Mouse (Mus musculus) heart, postnatal 10 days (tissue): ENCODE results near the gene Fmod. TPM values are rescaled to one million over a fixed set of nuclear protein-coding genes. Genes with fewer than 3 reads are reported as not detected.

Source experiments
- DNase-seq, 2 experiments: peaks; one replicate each; pipeline ENCODE4 v3.0.0; 2021
- intact Hi-C: fragments of 180-260 bp; cut with DNase I; formaldehyde crosslinking; loops from one replicate; pipeline ENCODE4 v1.15.1; 2025
- total RNA-seq, 2 experiments: library from RNA; stranded (reverse); gene quantifications; 2 replicates each; pipeline ENCODE4 v1.2.3; 2021

Fmod gene
- total RNA-seq, 2 experiments from 2014 or later, result 18.1 to 25.8 TPM

DNA sequence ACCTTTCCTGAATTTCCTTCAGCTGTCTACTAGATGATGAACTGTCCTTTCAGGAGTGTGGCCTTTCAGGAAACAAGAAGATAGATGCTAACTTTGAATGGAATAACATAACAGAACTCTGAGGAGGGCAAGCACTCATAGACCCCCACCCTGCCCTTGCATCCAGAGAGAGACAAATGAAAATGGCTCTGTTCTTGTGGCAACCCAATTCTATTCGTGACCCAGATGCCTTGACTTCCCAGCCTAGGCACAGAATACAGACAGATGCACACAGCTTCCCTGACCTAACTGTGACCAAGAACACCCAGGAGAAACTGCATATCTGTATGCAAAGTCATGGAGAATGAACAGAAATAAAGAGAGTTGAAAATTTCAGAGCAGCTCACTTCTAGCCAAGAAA is 36.6 kb downstream of the Fmod start:
- no peak for DNase-seq
- intact Hi-C loops, result no loop called here

DNA sequence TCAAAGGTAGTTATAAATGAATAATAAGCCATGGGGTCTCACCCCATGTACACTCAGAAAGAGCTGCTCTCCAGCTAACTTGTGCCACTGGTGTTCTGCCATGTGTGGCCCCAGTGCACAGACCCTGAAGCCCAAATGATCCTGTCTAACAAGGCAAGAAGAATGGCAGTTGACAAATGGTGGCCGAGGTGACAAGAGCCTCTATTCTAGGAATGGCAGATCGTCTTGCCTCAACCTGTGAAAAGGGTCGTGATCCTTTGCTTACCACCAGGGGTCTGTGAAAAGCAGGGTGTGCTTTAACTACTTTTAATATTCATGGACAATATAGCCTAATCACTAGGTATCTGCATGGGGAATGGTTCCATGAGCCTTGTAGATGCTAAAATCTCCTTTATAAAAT is 37.1 kb downstream of the Fmod start:
- DNase-seq, result no peak
- intact Hi-C loops, result no loop called here

DNA sequence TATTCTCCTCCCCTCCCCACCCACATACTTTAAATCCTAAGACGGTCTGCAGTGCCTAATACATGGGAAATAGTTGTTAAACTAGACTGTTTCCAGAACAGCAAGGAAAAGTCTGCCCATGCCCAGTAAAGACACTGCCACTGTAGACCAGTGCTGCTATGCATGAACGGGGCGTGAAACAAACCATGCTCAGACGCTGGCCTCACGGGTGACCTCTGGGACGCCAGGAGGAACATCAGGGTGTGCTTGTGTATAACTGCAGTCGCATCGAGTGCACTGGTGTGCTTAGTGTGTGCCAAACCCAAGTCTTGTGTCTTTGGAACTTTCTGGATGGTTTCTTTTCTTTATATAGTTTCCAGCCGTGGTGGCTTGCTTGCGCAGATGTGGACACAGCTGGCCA is 37.6 kb downstream of the Fmod start:
- DNase-seq, result no peak
- intact Hi-C loops, result no loop called here

DNA sequence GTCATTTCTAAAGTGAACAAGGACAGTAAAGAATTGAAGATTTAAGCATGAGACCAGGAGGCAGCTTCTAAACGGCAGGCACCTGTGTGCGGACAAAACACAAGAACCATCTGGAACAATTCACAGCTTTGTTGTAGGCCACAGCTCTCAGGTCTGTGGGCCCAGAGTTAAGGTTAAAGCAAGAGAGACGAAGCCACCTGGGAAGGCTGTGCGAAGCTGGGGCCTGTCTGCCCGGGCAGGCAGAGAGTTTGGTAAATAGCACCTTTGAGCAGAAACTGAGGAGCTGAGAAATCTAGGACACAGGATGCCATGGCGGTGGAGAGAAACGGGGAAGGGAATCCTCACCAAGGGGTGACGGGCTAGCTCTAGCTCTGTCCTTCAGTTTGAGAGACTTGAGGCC is 38.5 kb downstream of the Fmod start:
- intact Hi-C loops, result no loop called here
- DNase-seq, result no peak

DNA sequence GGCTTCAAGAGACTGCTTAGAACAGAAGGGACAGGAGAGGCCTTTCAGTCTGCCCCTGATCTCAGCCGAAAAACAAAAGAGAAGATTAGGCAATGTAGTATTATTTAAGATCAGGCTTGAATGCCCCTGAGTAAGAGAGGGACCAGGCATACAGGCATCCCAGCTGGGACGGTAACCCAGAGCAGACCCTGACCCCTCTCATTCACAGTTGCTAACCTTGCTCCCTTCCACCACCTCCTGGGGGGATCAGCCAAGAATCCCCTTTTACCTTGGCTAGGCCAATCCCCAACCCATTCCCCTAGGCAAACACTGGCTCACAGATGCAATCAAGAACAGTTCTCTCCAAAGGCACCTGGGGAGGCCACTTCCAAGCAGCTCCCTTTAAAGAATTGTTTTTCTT is 39.7 kb downstream of the Fmod start:
- intact Hi-C loops, result loop anchor here (2.0 kb wide), 1 partner anchor 14 kb away; no protein-coding TSS in a partner anchor
- DNase-seq, result no peak

DNA sequence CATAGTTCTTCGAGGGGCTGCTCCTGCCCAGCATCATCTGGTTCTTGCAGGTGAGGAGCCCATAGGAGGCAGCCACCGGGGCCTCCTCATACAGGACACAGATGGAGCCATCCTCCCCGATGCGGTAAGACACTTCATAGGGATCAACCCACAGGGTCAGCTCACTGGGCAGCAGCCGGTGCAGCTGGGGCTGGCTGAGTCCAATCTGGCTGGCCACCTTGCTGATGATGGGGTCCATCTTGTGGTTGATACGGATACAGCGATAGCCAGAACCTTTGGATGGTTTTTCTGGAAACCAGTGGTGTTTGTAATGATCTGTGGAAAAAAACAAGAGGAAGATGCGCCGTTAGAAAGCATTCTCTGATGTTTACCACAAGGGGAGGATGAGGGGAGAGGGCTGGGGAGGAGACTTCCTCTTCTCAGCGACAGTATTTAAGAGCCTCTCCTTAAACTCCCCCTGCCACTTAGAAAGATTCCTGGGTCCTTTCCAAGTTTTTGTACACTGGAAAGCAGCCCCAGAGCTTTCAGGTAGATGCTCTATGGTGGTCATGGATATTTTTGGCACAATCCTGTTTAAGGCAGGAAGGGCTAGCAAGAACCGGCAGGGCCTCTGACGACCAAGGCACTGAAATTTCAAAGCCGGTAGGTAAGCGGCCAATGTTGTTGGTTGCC is 40.5 kb downstream of the Fmod start:
- intact Hi-C loops, result loop anchor here (2.0 kb wide), 1 partner anchor 15 kb away; no protein-coding TSS in a partner anchor
- no peak for DNase-seq

DNA sequence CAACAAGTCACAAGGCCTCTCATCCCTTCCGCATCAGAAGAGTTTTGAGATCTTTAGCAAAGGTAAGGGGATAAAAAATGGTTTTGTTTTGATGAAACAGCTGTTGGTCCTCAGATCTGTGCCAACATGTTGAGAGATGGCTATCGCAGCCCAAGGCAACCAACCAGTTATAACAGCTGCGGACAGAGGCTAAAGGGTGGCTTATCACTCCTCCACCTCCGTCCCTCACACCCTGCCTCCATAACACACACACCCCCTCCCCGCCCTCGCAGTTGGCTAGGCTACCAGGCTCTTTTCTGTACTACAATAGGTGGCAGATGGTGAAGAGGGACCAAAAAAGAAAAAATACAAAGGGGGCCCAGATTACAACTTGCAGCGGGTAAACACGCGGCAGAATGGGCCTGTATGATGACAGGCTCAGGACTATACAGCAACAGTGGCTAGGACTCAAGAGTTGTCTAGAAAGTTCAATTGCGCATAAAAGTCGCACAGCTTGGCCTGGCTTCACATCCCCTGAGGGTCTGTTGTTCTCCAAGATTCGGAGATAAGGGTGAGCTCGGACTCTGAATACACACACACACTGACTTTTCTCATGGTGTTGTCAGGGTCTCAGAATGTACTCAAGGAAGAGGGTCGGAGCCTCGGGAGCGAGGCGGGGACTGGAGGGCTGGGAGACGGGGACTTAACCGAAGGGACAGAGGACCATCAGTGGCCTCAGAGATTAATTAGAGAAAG is 41.2 kb downstream of the Fmod start:
- peak; percentile 56 to 59 for DNase-seq
- intact Hi-C loops, result no loop called here

DNA sequence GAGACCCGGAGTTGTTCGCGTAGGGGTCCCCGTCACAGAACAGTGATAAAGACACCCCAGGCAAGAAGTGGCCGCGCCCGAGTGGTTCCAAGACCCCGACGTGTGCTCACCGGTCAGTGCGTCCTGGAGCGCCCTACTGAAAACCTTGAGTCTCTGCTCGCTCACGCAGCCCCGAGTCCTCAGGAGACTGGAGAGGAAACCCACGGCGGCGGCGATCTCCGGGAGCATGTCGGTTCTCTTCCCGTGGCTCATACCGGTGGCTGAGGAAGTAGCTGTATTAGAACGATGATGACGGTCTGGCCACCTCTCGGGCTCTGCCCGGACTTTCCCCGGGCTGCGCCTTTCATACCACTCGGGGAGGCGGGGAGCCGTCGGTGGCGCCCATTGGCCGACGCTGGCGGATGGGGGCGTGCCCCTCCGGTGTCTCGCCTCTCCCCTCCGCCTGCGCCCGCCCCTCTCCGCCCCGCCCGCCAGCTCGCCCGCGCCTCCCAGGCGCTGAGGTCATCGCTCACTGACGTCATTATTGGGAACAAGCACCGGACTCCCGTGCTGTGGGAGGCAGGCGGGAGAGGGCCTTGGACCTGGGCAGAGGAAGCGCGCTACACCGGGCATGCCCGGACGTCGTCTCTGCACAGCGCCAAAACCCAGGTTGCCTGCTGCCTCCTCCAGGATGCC is 41.9 kb downstream of the Fmod start, which contains the start of gene Btg2:
Gene Btg2 (minus strand): TSS at position 319 of the 675 bp plus-strand sequence.
- DNase-seq, result peak; percentile 97 to 98
- intact Hi-C loops, result loop anchor here (1.0 kb wide), 2 partner anchors 14 to 20 kb away; no protein-coding TSS in a partner anchor

DNA sequence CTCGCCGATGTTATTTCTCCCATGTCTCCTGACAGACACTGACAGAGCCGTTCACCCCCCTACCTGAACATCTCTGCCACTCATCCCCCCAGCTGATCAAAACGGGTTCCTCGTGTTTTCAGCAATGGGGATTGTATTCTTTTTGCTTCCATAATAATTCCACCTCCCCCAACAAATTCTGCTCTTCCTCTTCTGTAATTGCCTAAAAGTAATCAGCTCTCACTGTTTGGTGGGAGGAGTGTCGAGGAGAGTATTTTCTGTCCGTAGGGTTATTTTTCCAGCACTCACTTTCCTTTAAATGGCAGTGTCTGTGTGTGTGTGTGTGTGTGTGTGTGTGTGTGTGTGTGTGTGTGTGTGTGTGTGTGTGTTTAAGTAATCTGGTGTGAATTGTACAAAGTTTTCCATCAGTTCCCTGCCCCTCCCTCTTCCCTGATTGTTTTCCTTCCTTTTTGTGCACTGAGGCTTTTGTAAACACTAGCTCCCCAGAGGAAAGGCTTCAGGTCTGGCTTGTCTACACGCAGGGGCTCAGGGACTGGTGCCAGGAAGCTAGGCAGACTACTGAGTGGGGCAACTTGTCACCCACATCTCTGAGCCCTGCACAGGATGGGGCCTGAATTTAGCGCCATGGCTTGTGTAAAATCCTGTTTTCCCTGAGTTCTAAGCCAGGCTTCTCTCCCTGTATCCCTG is 42.6 kb downstream of the Fmod start:
- DNase-seq, result peak; percentile 72 to 76
- intact Hi-C loops, result loop anchor here (1.0 kb wide), 2 partner anchors 14 to 20 kb away; no protein-coding TSS in a partner anchor

DNA sequence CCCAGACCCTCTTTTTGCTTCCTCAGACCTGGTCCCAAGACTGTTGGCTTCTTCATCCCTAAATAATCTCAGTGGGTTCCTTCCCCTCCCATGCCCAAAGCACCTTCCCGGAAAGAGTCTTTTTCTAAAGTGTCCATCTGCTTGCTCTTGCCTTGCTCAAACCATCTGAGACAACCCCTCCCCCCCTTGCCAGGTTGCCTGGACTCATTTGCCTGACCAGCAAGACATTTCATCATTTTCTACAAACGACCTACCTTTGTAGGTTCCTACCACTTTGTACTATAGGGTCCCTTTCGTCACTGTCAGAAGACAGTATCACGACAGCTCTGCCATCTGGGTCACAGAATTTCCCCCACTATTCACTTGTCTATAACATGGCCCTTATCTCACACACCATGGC is 43.4 kb downstream of the Fmod start:
- intact Hi-C loops, result no loop called here
- no peak for DNase-seq

DNA sequence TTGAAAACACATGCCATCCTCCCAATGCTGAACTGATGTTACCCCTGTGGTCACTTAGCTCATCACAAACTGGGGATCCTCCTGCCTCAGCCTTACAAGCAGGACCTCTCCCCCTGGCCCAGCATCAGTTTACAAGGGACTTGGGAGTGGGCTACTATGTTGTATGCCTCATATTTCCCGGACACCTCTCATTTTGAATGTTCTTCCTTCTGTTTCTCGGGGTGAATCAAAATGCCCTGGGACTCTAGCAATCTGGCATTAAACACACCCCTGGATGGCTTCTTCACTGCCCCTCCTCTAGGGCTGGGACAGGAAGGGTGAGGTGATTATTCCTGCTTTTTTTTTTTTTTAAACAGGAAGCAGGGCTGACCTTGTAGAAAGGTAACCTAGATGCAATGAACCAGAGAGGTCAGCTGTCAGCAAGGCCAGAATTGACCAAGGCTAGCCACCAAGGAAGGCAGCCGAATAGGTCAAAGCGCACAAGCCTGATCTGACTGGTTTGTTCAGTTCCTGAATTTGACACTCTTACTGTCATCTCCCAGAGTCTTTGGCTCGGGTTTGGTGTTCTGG is 43.9 kb downstream of the Fmod start:
- DNase-seq, result no peak
- intact Hi-C loops, result no loop called here

DNA sequence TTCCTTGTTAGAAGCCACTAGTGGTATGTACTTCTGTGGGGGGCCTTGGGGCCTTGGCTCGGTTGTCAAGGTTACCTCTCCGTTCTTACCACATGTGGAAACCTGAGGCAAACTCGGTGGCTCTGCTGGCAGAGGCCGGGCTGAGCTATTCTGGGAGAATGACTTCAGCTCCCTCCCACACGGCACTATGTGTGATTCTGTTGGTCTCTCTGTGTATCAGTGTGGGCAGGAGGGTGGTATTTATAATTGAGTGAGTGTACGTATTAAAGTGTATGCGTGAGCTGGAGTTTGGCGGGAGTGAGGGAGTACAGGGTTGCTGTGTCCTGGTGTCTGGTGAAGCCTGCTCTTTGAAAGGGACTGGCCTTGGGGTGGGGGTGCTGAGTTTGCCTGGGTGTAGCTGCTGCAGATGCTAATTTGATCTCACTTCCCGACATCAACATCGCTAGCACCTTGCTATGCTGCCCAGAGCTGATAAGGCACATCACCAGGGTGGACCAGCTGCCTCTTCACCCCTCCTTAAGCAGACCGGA is 46.0 kb downstream of the Fmod start:
- peak; percentile 87 to 90 for DNase-seq
- intact Hi-C loops, result no loop called here

DNA sequence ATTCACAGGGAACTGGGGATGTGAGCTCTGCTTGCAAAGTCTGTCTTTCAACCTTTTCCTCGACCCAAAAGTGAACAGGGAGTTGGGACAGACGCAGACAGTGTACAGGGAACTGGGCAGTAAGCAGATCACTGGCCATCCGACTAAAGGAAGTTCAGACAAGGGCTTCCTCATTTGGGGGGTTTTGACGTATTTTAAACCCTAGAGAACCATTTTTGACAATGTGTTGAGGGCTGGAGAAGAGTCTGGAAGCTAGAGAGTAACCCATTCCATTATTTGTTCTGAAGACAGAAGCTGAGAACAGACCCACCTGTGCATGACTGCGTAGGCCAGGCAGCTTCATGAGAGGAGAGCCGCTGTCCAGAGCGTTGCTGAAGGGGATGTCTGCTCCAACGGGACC is 46.6 kb downstream of the Fmod start:
- intact Hi-C loops, result no loop called here
- no peak for DNase-seq

DNA sequence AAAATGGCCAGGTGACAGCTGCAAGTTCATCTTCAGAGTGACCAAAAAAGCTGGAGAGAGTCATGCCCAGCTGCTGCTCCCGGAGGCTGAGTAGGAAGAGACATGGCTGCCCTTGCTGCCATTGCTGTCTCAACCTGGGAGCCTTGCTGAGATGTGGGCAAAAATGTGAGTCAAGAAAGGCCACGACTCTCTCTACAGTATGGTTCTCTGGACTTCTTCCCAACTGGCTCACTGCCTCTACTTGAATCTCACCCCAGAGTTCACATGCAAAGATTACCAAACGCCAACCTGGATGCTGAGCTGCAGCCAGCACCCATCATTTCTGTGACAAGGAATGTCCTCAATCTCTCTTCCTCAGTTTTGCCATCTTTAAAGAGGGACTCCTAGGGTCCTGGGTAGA is 47.1 kb downstream of the Fmod start:
- no peak for DNase-seq
- intact Hi-C loops, result no loop called here

DNA sequence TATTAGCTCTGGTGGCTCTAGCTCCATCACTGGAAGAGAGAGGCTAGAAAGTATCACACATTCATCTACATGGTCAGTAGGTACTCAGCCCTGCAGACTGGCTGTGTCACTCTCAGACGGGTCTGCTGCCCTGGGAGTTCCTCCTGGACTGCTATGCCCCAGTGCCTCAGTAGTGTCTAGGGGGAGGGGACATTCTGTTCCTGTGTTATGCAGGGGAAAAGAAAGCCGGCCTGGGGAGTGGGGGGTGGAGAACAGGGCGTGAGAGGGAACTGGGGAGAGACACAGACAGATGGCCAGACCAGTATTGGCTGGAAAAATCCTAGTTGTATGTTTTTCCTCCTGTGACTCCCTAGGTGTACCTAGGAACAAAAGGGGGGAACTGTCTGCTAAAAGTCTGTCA is 49.0 kb downstream of the Fmod start:
- no peak for DNase-seq
- intact Hi-C loops, result no loop called here

DNA sequence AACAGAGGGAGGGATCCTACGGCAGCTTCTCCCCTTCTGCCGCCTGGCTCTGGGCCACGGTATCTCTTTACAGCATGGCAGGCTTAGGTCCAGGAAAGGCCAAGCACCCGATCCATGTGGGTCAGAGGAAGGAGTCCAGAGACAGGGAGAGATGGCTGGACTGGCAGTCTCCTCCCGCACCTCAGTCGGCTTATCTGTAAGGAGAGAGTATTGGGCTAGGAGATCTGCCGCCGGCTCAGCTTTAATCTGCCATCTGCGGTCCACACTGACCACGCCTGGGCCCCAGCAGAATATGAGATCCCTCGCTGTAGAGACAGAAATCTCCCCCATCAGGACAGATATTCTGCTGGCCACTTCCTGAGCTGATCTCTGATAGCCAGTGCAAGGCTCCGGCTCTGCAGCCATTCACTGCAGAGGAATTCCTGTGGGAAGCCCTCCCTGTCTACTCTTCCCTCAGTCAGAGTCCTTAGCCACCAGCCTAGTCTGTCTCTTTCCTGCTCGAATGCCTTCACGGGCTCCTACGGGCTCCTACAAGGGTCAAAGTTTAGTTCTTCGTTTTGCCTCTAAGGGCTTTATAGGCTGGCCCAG is 49.9 kb downstream of the Fmod start:
- intact Hi-C loops, result no loop called here
- peak; percentile 68 to 69 for DNase-seq

DNA sequence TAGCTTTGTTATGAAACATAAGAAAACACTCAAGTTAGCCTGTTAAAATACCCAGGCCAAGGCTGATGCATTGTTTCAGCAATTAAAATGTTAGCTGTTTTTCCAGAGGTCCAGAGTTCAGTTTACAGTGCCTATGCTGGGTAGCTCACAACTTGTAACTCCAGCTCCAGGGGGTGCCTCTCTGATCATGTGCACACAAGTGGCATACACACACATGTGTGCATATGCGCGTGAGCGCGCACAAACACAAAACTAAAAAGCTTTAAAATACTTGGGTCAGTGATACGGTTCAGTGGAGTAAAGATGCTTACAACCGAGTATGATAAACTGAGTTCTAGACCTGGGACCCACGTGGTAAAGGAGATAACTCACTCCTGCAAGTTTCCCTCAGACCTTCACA is 52.0 kb downstream of the Fmod start:
- intact Hi-C loops, result no loop called here
- no peak for DNase-seq

DNA sequence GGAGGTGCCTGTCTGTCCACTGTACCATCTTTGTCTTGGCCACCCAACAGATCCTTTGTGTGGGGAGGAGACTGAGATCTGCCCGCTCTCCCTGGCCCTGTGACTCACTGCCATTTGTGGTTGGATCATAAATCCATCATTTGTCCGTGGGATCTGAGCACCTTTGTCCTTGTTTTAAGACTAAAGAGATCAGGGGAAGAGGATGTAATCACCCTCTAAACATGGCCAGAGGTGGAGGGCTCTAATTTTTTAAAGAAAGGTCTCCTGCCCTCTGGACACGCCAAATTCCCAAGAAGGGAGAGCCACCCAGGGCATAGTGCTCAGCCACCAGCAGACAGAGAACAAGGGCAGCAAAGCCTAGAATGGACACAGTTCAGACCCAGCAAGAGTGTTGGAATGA is 54.8 kb downstream of the Fmod start:
- DNase-seq, result no peak
- intact Hi-C loops, result no loop called here

DNA sequence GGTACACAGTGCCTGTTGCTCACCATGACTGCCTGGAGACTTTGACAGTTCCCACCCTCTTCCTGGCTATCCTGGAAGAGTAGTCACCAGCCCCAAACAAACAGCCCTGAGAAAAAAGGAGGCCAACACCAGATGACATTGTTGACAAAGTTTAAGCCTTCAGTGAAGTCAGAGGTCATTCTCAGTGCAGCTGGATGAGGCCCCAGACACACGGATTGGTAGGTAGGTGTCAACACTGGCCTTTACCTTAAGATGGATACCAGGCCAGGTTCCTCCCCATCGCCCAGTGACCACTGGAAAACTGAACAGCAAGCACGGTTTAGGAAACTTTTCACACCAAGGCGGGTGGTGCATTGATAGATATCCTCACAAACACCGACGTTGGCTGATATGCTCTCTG is 55.3 kb downstream of the Fmod start:
- no peak for DNase-seq
- intact Hi-C loops, result no loop called here
